Mouse (Mus musculus): ENCODE data around the gene Spns3. TPM values are rescaled to one million over a fixed set of nuclear protein-coding genes. Genes with fewer than 3 reads are reported as not detected.

The Spns3 gene
- polyA plus RNA-seq, 1 experiment from 2014 or later = 0.10 TPM

DNA sequence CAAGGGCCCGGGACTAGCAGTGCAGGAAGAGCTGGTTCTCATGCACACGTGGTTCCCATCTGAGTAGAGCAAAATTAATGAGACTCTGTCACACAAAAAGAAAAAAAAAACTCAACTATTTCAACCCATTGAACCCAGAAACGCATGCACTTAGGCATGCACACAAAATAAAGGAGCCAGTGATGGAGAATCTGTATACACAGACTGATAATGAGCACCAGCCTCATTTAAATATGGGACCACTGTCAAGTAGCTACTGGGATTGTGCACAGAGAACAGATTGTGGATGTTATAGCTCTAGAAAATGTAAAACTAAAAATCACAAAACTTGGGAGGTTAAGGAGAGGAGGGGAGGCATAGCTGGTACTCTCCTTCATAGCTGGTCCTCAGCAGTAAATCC, 35.3 kb downstream of the Spns3 start:
- Histone ChIP-seq H3K27ac (ENCODE audit: low read depth, low read length) (no peak overlapping the region), H3K9ac (ENCODE audit: low read length) (no peak overlapping the region), H3K4me1 (ENCODE audit: control insufficient read depth, insufficient read depth, low read length) (0 out of 2 replicates have a peak, but pooled peaks cover 4% of the 10 kb centered on the region), H3K36me3 (ENCODE audit: control insufficient read depth, insufficient read depth, low read length) (no peaks in the 10 kb centered on the region), H3K27me3 (replicated peaks; ENCODE audit: control insufficient read depth, insufficient read depth, low read length) (no peaks in the 10 kb centered on the region), H3K4me3 (ENCODE audit: low read depth, low read length) (no peak overlapping the region), H3K4me2 (ENCODE audit: low read length) (no peak overlapping the region), H3K9me3 (replicated peaks; ENCODE audit: control insufficient read depth, low read length) (no peaks in the 10 kb centered on the region)
- ATAC-seq (peak; percentile 55; the same call in 1 of the 2 replicates), DNase-seq (ENCODE audit: low spot score) (peak; percentile 67)
- 6% methylated on average over 3 of the region's 3 CpGs for WGBS

DNA sequence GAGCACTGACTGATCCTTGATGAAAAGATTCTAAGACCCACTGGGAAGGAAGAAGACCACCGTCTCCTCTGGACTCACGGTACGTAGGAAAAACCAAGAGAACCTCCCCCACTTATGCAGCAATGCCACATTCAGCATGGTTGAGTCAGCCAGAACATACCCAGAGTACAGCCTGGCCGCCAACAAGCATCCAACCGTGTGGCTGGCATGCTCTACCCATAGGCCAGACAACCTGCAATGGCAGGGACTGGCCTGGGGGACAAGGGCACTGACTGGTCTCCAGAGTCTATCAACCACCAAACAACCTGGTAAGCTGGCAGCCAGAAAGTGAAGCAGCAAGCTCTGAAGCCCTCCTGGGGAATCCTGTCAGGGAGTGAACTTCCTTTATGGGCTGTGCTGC, 41.7 kb downstream of the Spns3 start:
- H3K9me3 ChIP-seq (replicated peaks; ENCODE audit: control insufficient read depth, low read length) = no peaks in the 10 kb centered on the region
- H3K27ac ChIP-seq (ENCODE audit: low read depth, low read length) = no peak overlapping the region
- no peak overlapping the region for H3K4me2 ChIP-seq (ENCODE audit: low read length)
- no peak for ATAC-seq
- 90% methylated on average over 5 of the region's 5 CpGs for WGBS
- no peak for DNase-seq (ENCODE audit: low spot score)
- H3K9ac ChIP-seq (ENCODE audit: low read length) = no peak overlapping the region
- H3K27me3 ChIP-seq (replicated peaks; ENCODE audit: control insufficient read depth, insufficient read depth, low read length) = no peaks in the 10 kb centered on the region
- no peaks in the 10 kb centered on the region for H3K4me1 ChIP-seq (ENCODE audit: control insufficient read depth, insufficient read depth, low read length)
- no peaks in the 10 kb centered on the region for H3K36me3 ChIP-seq (ENCODE audit: control insufficient read depth, insufficient read depth, low read length)
- no peak overlapping the region for H3K4me3 ChIP-seq (ENCODE audit: low read depth, low read length)

DNA sequence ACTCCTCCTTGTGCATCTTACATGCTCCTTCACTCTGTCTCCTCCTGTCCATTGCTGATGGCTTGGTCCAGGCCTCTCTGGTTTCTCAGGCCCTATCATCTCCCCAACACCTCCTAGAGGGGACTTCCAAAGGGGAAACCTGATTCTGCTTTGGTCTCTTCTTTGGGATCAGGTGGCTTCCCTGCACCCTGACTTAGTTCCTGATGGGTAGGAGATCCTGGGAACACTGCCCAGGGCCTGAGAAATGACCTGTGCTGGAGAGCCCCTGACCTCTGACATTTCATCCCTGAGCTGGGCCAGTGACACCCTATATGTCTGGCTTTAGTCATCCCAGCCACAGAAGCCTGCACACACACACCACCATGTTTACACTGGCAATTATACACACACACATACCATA, 42.7 kb downstream of the Spns3 start:
- H3K36me3 ChIP-seq (ENCODE audit: control insufficient read depth, insufficient read depth, low read length) = no peaks in the 10 kb centered on the region
- H3K27ac ChIP-seq (ENCODE audit: low read depth, low read length) = no peak overlapping the region
- H3K27me3 ChIP-seq (replicated peaks; ENCODE audit: control insufficient read depth, insufficient read depth, low read length) = no peaks in the 10 kb centered on the region
- DNase-seq (ENCODE audit: low spot score) = no peak
- no peaks in the 10 kb centered on the region for H3K9me3 ChIP-seq (replicated peaks; ENCODE audit: control insufficient read depth, low read length)
- H3K9ac ChIP-seq (ENCODE audit: low read length) = no peak overlapping the region
- no peak for ATAC-seq
- no peak overlapping the region for H3K4me2 ChIP-seq (ENCODE audit: low read length)
- no peaks in the 10 kb centered on the region for H3K4me1 ChIP-seq (ENCODE audit: control insufficient read depth, insufficient read depth, low read length)
- no peak overlapping the region for H3K4me3 ChIP-seq (ENCODE audit: low read depth, low read length)

DNA sequence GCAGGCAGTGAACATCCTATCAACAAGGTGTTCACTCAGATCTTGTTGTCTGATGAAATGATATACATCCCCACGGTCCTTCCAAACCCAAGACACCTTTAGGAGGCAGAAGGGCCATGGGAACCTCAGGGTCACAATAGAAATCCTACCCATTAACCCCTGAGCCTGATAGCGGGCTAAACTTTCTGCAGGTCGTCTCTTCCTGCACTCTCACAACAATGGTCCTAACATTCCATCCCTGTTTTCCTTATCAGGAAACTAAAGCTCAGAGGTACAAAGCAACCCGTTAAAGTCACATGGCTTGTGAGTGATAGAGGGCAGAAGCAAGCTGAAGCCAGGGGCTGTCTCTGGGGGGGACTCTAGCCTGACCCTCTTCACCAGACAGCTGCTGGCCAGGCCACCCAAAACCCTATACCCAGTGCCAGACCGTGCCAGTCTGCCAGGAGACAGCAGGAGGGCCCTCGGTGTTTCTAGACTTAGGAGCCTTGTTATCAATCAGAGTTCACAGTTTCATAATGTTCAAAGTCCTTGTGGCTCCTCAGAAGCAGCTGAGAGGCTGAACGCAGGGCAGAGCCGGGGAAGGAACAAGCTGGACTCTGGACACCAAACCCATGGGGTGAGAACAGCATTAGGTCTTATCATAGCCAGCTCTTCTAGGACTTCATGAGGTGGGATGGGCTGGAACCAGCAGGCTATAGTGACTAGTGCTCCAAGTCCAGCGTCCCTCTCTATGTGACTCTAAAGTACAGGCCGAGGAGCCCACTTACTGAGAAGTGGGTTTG, 46.1 kb downstream of the Spns3 start:
- Histone ChIP-seq H3K27me3 (replicated peaks; ENCODE audit: control insufficient read depth, insufficient read depth, low read length) (no peaks in the 10 kb centered on the region), H3K9me3 (replicated peaks; ENCODE audit: control insufficient read depth, low read length) (no peaks in the 10 kb centered on the region), H3K36me3 (ENCODE audit: control insufficient read depth, insufficient read depth, low read length) (no peaks in the 10 kb centered on the region), H3K4me1 (ENCODE audit: control insufficient read depth, insufficient read depth, low read length) (no peaks in the 10 kb centered on the region), H3K27ac (ENCODE audit: low read depth, low read length) (no peak overlapping the region), H3K4me3 (ENCODE audit: low read depth, low read length) (no peak overlapping the region), H3K9ac (ENCODE audit: low read length) (no peak overlapping the region), H3K4me2 (ENCODE audit: low read length) (no peak overlapping the region)
- DNase-seq (ENCODE audit: low spot score) (no peak), ATAC-seq (no peak)
- WGBS = 73% methylated on average over 10 of the region's 10 CpGs

DNA sequence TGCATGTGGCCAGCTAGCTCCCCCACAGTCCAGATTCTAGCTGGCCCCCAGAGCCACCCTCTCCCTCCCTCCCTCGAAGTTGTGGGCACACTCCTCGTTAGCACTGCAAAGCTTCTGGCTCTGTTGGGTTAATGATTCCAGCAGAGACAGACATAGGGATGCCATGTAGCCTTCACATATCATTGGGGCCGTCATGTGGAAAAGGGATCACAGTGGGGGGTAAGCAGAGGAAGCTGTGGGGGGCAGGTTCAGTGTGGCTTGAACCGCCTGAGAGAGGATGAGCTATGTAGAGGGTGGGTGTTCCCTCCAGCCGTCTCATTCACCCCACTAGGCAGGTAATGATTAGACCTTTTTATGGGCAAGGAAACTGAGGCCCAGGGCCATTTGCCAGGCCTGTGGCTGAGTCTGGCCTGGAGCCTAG, 46.8 kb downstream of the Spns3 start:
- Histone ChIP-seq H3K36me3 (ENCODE audit: control insufficient read depth, insufficient read depth, low read length) (no peaks in the 10 kb centered on the region), H3K9me3 (replicated peaks; ENCODE audit: control insufficient read depth, low read length) (no peaks in the 10 kb centered on the region), H3K9ac (ENCODE audit: low read length) (no peak overlapping the region), H3K4me3 (ENCODE audit: low read depth, low read length) (no peak overlapping the region), H3K27me3 (replicated peaks; ENCODE audit: control insufficient read depth, insufficient read depth, low read length) (no peaks in the 10 kb centered on the region), H3K27ac (ENCODE audit: low read depth, low read length) (no peak overlapping the region), H3K4me1 (ENCODE audit: control insufficient read depth, insufficient read depth, low read length) (no peaks in the 10 kb centered on the region), H3K4me2 (ENCODE audit: low read length) (no peak overlapping the region)
- 21% methylated on average over 5 of the region's 5 CpGs for WGBS
- no peak for DNase-seq (ENCODE audit: low spot score)
- ATAC-seq = no peak

DNA sequence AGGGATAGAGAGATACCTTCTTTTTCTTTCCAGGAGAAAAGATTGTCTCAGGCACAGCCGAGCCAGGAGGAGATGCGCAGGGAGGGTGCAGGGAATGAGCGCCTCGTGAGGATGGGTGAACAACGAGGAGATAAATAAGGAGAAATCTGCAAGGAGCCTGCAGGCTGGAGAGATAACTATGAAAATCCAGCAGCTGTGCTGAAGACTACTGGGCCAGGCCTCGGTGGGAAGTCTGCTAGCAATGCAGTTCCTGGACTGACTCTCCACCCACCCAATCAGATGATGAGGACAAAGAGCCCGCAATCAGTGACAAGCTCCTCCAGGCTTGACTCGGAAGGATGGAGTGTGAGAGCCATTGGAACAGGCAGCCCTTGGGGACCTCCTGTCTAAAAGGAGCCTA, 48.1 kb downstream of the Spns3 start:
- no peaks in the 10 kb centered on the region for H3K27me3 ChIP-seq (replicated peaks; ENCODE audit: control insufficient read depth, insufficient read depth, low read length)
- no peak overlapping the region for H3K4me2 ChIP-seq (ENCODE audit: low read length)
- no peak overlapping the region for H3K4me3 ChIP-seq (ENCODE audit: low read depth, low read length)
- H3K36me3 ChIP-seq (ENCODE audit: control insufficient read depth, insufficient read depth, low read length) = no peaks in the 10 kb centered on the region
- H3K27ac ChIP-seq (ENCODE audit: low read depth, low read length) = no peak overlapping the region
- H3K9ac ChIP-seq (ENCODE audit: low read length) = no peak overlapping the region
- ATAC-seq = peak; percentile 44; the same call in 1 of the 2 replicates
- H3K4me1 ChIP-seq (ENCODE audit: control insufficient read depth, insufficient read depth, low read length) = no peaks in the 10 kb centered on the region
- no peak for DNase-seq (ENCODE audit: low spot score)
- 19% methylated on average over 8 of the region's 8 CpGs for WGBS
- no peaks in the 10 kb centered on the region for H3K9me3 ChIP-seq (replicated peaks; ENCODE audit: control insufficient read depth, low read length)

DNA sequence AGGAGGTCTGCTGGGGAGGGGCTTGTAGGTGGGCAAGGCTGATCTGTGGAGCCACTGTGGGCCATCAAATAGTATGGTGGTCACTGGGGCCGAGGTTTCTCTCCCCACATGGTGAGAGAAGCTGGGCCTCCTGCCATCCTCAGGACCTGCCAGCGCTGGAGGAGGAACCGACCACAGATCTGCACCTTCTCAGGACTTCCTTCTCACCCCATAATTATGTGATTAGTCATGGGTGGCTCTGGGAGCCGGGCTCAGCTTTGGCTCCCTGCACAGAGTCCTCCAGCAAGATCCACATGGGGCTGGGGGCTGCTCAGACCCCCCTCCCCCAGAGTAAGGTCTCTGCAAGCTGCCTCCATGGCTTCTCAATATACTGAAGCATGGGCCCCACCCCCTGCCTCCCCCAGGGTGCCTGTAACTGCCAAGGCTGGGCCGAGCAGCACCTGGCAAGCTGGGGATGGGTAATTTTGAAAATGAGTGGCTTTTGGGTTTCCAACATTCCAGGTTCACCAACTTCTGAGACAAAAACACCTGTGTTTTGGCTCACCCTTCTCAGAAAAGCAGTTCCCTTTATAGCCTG, 48.8 kb downstream of the Spns3 start:
- Histone ChIP-seq H3K27me3 (replicated peaks; ENCODE audit: control insufficient read depth, insufficient read depth, low read length) (no peaks in the 10 kb centered on the region), H3K4me3 (ENCODE audit: low read depth, low read length) (no peak overlapping the region), H3K9ac (ENCODE audit: low read length) (no peak overlapping the region), H3K36me3 (ENCODE audit: control insufficient read depth, insufficient read depth, low read length) (no peaks in the 10 kb centered on the region), H3K4me1 (ENCODE audit: control insufficient read depth, insufficient read depth, low read length) (no peaks in the 10 kb centered on the region), H3K27ac (ENCODE audit: low read depth, low read length) (no peak overlapping the region), H3K9me3 (replicated peaks; ENCODE audit: control insufficient read depth, low read length) (no peaks in the 10 kb centered on the region), H3K4me2 (ENCODE audit: low read length) (no peak overlapping the region)
- WGBS = 34% methylated on average over 5 of the region's 5 CpGs
- DNase-seq (ENCODE audit: low spot score) (no peak), ATAC-seq (no peak)

DNA sequence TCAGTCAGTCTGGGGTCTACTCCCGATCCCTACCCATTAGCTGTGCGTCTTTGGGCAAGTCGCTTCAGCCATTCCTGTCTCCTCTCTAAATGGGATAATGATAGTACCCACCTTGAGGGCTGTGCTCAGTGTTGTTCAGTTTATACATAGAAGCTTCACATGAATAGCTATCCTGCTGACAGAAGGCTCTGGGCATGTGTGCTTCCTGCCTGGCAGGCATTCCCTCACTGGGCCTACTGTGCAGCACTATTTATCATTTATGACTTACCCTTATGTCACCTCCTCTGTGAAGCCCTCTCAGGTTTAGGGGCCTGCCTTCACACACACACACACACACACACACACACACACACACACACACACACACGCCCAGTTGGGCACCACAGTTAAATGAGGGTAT, 50.2 kb downstream of the Spns3 start:
- H3K36me3 ChIP-seq (ENCODE audit: control insufficient read depth, insufficient read depth, low read length) = no peaks in the 10 kb centered on the region
- WGBS = 72% methylated on average over 4 of the region's 4 CpGs
- H3K4me1 ChIP-seq (ENCODE audit: control insufficient read depth, insufficient read depth, low read length) = no peaks in the 10 kb centered on the region

DNA sequence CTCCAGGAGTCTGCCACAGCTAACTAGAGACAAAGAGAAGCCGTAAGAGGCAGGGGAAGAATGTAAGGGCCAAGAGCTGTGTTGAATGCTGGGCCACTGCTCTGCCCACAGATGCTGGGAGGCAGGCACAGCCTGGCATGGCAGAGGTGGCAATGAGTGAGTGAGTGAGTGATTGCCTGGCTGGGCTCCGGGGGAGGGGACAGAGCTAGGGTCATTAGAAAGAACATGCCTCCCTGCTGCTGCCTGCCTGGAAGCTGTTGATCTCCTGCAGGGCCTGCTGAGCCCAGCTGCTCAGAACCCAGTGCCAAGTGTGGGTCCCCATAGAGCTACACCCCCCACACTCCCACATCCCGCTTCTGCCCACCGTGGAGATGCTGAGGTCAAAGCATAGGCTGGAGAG, 52.9 kb downstream of the Spns3 start:
- Histone ChIP-seq H3K27ac (ENCODE audit: low read depth, low read length) (no peak overlapping the region), H3K27me3 (replicated peaks; ENCODE audit: control insufficient read depth, insufficient read depth, low read length) (no peaks in the 10 kb centered on the region), H3K4me3 (ENCODE audit: low read depth, low read length) (no peak overlapping the region), H3K4me1 (ENCODE audit: control insufficient read depth, insufficient read depth, low read length) (no peaks in the 10 kb centered on the region), H3K4me2 (ENCODE audit: low read length) (no peak overlapping the region), H3K36me3 (ENCODE audit: control insufficient read depth, insufficient read depth, low read length) (no peaks in the 10 kb centered on the region), H3K9ac (ENCODE audit: low read length) (no peak overlapping the region), H3K9me3 (replicated peaks; ENCODE audit: control insufficient read depth, low read length) (no peaks in the 10 kb centered on the region)
- ATAC-seq (no peak), DNase-seq (ENCODE audit: low spot score) (no peak)
- 33% methylated on average over 4 of the region's 4 CpGs for WGBS

More for the DNA sequence above, 50.2 kb downstream of the Spns3 start:
- Histone ChIP-seq H3K9ac (ENCODE audit: low read length) (no peak overlapping the region), H3K4me3 (ENCODE audit: low read depth, low read length) (no peak overlapping the region), H3K27me3 (replicated peaks; ENCODE audit: control insufficient read depth, insufficient read depth, low read length) (no peaks in the 10 kb centered on the region), H3K27ac (ENCODE audit: low read depth, low read length) (no peak overlapping the region), H3K9me3 (replicated peaks; ENCODE audit: control insufficient read depth, low read length) (no peaks in the 10 kb centered on the region), H3K4me2 (ENCODE audit: low read length) (no peak overlapping the region)
- ATAC-seq (no peak), DNase-seq (ENCODE audit: low spot score) (no peak)
